ENCODE assay signal across 32 mouse cellular contexts in genomic region chr2:84952251-84952650, GRCm38 (mm10). TPM values are rescaled to one million over a fixed set of nuclear protein-coding genes. Genes with fewer than 3 reads are reported as not detected.
DNase-seq lines count a peak whose midpoint lies in the region; ATAC-seq and TF ChIP-seq lines count a peak whose summit lies in the region.
"Had no signal": no experiment of that assay in that cellular context is flagged by ENCODE, and none has a peak within 500 bp of the region (broad histone marks: within the 10 kb centered on the region; RNA-seq: fewer than 3 reads in every experiment).

No protein-coding gene starts in this region.

- H3K79me2 ChIP-seq in CH12.LX (replicated peaks; ENCODE audit: control insufficient read depth, extremely low read depth, insufficient read depth, poor library complexity, severe bottlenecking), result peaks cover 2% of the 10 kb centered on the region

- H3K4me3 ChIP-seq in intestine, embryonic 14.5 days (ENCODE audit: low read depth, low read length), result no peak overlapping the region
- no peak overlapping the region for H3K4me3 ChIP-seq in intestine, embryonic 15.5 days (replicated peaks)
- H3K4me3 ChIP-seq in CH12.LX (replicated peaks in 1 of 3; ENCODE audit: low read depth in 2 of 3, low read length in 2 of 3, poor library complexity in 1 of 3), result no peak overlapping the region
- H3K4me3 ChIP-seq: embryonic facial prominence, embryonic 13.5 days; embryonic facial prominence, embryonic 15.5 days; erythroblast, embryonic 14.5 days; forebrain, embryonic 10.5 days; forebrain, embryonic 12.5 days had no signal

- no peak overlapping the region for H3K9ac ChIP-seq in intestine, embryonic 14.5 days (ENCODE audit: low read length)
- no peak overlapping the region for H3K9ac ChIP-seq in intestine, embryonic 15.5 days
- H3K9ac ChIP-seq in CH12.LX (ENCODE audit: insufficient read depth, low read depth), result no peak overlapping the region
- H3K9ac ChIP-seq: embryonic facial prominence, embryonic 13.5 days; embryonic facial prominence, embryonic 15.5 days; forebrain, embryonic 12.5 days had no signal

- H3K27me3 ChIP-seq in intestine, embryonic 14.5 days (replicated peaks; ENCODE audit: control insufficient read depth, insufficient read depth, low read length), result no peaks in the 10 kb centered on the region
- H3K27me3 ChIP-seq in intestine, embryonic 15.5 days (replicated peaks), result no peaks in the 10 kb centered on the region
- H3K27me3 ChIP-seq in CH12.LX (replicated peaks), result no peaks in the 10 kb centered on the region
- H3K27me3 ChIP-seq: embryonic facial prominence, embryonic 13.5 days; embryonic facial prominence, embryonic 15.5 days; forebrain, embryonic 12.5 days had no signal

- TF ChIP-seq EP300 in CH12.LX (IDR thresholded peaks at IDR 0.05; ENCODE audit: low read length), result no peak

- TF ChIP-seq RAD21 in CH12.LX (IDR thresholded peaks at IDR 0.05; ENCODE audit: low read depth, low read length), result no peak

- DNase-seq in intestine, embryonic 14.5 days (ENCODE audit: low spot score), result peak; percentile 10
- DNase-seq in 3134 (ENCODE audit: extremely low read depth, insufficient read length, low spot score) (peak; percentile 16), CH12.LX (ENCODE audit: extremely low read depth) (no peak), NIH3T3 (ENCODE audit: low read depth) (peak; percentile 30)
- DNase-seq in urinary bladder, adult 2 months (ENCODE audit: low spot score), result no peak
- no peak for DNase-seq in left cerebral cortex, postnatal 36 days (ENCODE audit: low spot score in 2 of 2)
- DNase-seq: adrenal gland, adult 2 months; adrenal gland, postnatal 10 days; adrenal gland, postnatal 25 days; B cell, adult 2 months; cerebellum, adult 11 months; cerebellum, adult 18-20 months; cerebellum, adult 8-10 months; cerebellum, adult 9-11 months; cerebellum, postnatal 14 days; cerebellum, postnatal 36 days; embryo, embryonic 11 days had no signal

- no peaks in the 10 kb centered on the region for H3K9me3 ChIP-seq in intestine, embryonic 14.5 days (ENCODE audit: control insufficient read depth, low read length)
- H3K9me3 ChIP-seq in intestine, embryonic 15.5 days, result no peaks in the 10 kb centered on the region
- no peaks in the 10 kb centered on the region for H3K9me3 ChIP-seq in CH12.LX (replicated peaks; ENCODE audit: low read length)
- H3K9me3 ChIP-seq: embryonic facial prominence, embryonic 13.5 days; embryonic facial prominence, embryonic 15.5 days; forebrain, embryonic 10.5 days; forebrain, embryonic 12.5 days had no signal

- intact Hi-C loops in left cerebral cortex, postnatal 36 days (cut with DNase I), result loop anchor here (10.0 kb wide), 1 partner anchor 53 kb away; no protein-coding TSS in a partner anchor

- in situ Hi-C loops in CH12.LX (cut with MboI; ENCODE audit: low pct_ligation_motif_present, low pct_unique_long_range_greater_than_20kb, low sequenced_read_pairs), result no loop called here

- no peak overlapping the region for H3K27ac ChIP-seq in intestine, embryonic 14.5 days (ENCODE audit: low read depth)
- H3K27ac ChIP-seq in intestine, embryonic 15.5 days, result no peak overlapping the region
- H3K27ac ChIP-seq in CH12.LX (ENCODE audit: insufficient read depth, low read depth), result peak overlapping the region; percentile 71
- H3K27ac ChIP-seq: embryonic facial prominence, embryonic 13.5 days; embryonic facial prominence, embryonic 15.5 days; forebrain, embryonic 10.5 days; forebrain, embryonic 12.5 days had no signal

- dilution Hi-C loops in CH12.LX (cut with MboI; ENCODE audit: extremely low pct_ligation_motif_present, extremely low pct_unique_long_range_greater_than_20kb, low sequenced_read_pairs), result no loop called here

- peaks cover 86% of the 10 kb centered on the region for H3K36me3 ChIP-seq in intestine, embryonic 14.5 days (ENCODE audit: control insufficient read depth, insufficient read depth, low read length)
- H3K36me3 ChIP-seq in intestine, embryonic 15.5 days, result peaks cover 21% of the 10 kb centered on the region; the same call in 1 of the 2 replicates
- peaks cover 81 to 95% of the 10 kb centered on the region in 2 experiments for H3K36me3 ChIP-seq in CH12.LX (replicated peaks in 1 of 2; ENCODE audit: control insufficient read depth in 1 of 2, insufficient read depth in 1 of 2, low read length in 1 of 2)
- H3K36me3 ChIP-seq: forebrain, embryonic 12.5 days had no signal

- TF ChIP-seq POLR2A in CH12.LX (IDR thresholded peaks at IDR 0.05; ENCODE audit: low read depth, low read length), result no peak

- WGBS in intestine, embryonic 14.5 days, result 91% methylated on average over 1 of the region's 1 CpGs
- WGBS in intestine, embryonic 15.5 days, result 87% methylated on average over 1 of the region's 1 CpGs

- no peak overlapping the region for H3K4me2 ChIP-seq in intestine, embryonic 14.5 days (ENCODE audit: low read length)
- no peak overlapping the region for H3K4me2 ChIP-seq in intestine, embryonic 15.5 days (replicated peaks)
- H3K4me2 ChIP-seq in CH12.LX (ENCODE audit: insufficient read depth, low read depth, poor library complexity, severe bottlenecking), result peak overlapping the region; percentile 33
- H3K4me2 ChIP-seq: embryonic facial prominence, embryonic 13.5 days; embryonic facial prominence, embryonic 15.5 days; forebrain, embryonic 12.5 days had no signal

- H3K4me1 ChIP-seq in intestine, embryonic 14.5 days (replicated peaks; ENCODE audit: control insufficient read depth, insufficient read depth, low read length), result no peaks in the 10 kb centered on the region
- H3K4me1 ChIP-seq in intestine, embryonic 15.5 days (replicated peaks), result no peaks in the 10 kb centered on the region
- H3K4me1 ChIP-seq in CH12.LX (ENCODE audit: control insufficient read depth in 1 of 2, insufficient read depth in 2 of 2), result peaks cover 12 to 72% of the 10 kb centered on the region in 2 experiments
- H3K4me1 ChIP-seq: embryonic facial prominence, embryonic 13.5 days; embryonic facial prominence, embryonic 15.5 days; forebrain, embryonic 10.5 days; forebrain, embryonic 12.5 days had no signal

- no peak for TF ChIP-seq CTCF in CH12.LX (conservative IDR thresholded peaks at IDR 0.05 in 1 of 2, IDR thresholded peaks at IDR 0.05 in 1 of 2; ENCODE audit: low read depth in 2 of 2, low read length in 2 of 2)

- no peak for ATAC-seq in intestine, embryonic 14.5 days (replicated peaks; ENCODE audit: low FRiP score, low TSS enrichment, low read depth)
- ATAC-seq in intestine, embryonic 15.5 days, result no peak
- no peak for ATAC-seq in erythroid progenitor cell, adult 5-6 weeks (replicated peaks; ENCODE audit: low FRiP score, poor library complexity, severe bottlenecking)
- ATAC-seq: CD4-positive, CD25-positive, alpha-beta regulatory T cell, adult 4 months; forebrain, embryonic 14.5 days; forebrain, embryonic 16.5 days had no signal

TF ChIP-seq in CH12.LX, 34 proteins besides CTCF, POLR2A, EP300 and RAD21:
- TF ChIP-seq ZNF384 (IDR thresholded peaks at IDR 0.05; ENCODE audit: low read depth, low read length) (peak; percentile 88), ETS1 (conservative IDR thresholded peaks at IDR 0.05; ENCODE audit: low read depth, low read length) (no peak)

RNA-seq across cellular contexts. Expression of gene Slc43a3, which starts 15.9 kb away (rescaled TPM):
- polyA plus RNA-seq in intestine, embryonic 14.5 days (2014; fragmentation: Nextera tagmentation; extraction: Ambion mirVana), result 46.7 and 54.7 TPM in 2 replicates
- 45.4 and 48.2 TPM in 2 replicates for polyA plus RNA-seq in intestine, embryonic 15.5 days (2015; fragmentation: Nextera tagmentation; extraction: Ambion mirVana)
- total RNA-seq in CH12.LX (2012; rRNA removed) (121 and 136 TPM in 2 replicates), CH12.LX (2014; rRNA removed) (163 and 176 TPM in 2 replicates)
- 140 and 174 TPM in 2 replicates for polyA plus RNA-seq in CH12.LX (2012; ENCODE audit: insufficient read length, low read depth)
- 116 and 142 TPM in 2 replicates for polyA plus RNA-seq in urinary bladder, adult 2 months (2012; rRNA removed)
- total RNA-seq in left cerebral cortex, postnatal 36 days (2021), result under 1 TPM; 0.29 to 0.32 TPM
- total RNA-seq in erythroid progenitor cell, adult 5-6 weeks (2015; ENCODE audit: low replicate concordance), result 480 and 538 TPM in 2 replicates
- total RNA-seq in erythroid progenitor cell, adult 5-6 weeks (2017; ENCODE audit: low replicate concordance), result 432 and 465 TPM in 2 replicates

RNA-seq across cellular contexts. Expression of gene Prg2, which starts 28.0 kb away (rescaled TPM):
- polyA plus RNA-seq in intestine, embryonic 14.5 days (2014; fragmentation: Nextera tagmentation; extraction: Ambion mirVana), result not detected in 2 replicates
- polyA plus RNA-seq in intestine, embryonic 15.5 days (2015; fragmentation: Nextera tagmentation; extraction: Ambion mirVana), result 0.48 and 0.75 TPM in 2 replicates
- total RNA-seq in CH12.LX (2012; rRNA removed) (0.81 and 1.5 TPM in 2 replicates), CH12.LX (2014; rRNA removed) (0.60 and 1.1 TPM in 2 replicates)
- polyA plus RNA-seq in CH12.LX (2012; ENCODE audit: insufficient read length, low read depth), result 0.49 and 0.93 TPM in 2 replicates
- 0.27 and 0.33 TPM in 2 replicates for polyA plus RNA-seq in urinary bladder, adult 2 months (2012; rRNA removed)
- not detected for total RNA-seq in left cerebral cortex, postnatal 36 days (2021)
- total RNA-seq in erythroid progenitor cell, adult 5-6 weeks (2015; ENCODE audit: low replicate concordance), result 91.5 and 93.5 TPM in 2 replicates
- total RNA-seq in erythroid progenitor cell, adult 5-6 weeks (2017; ENCODE audit: low replicate concordance), result 123 and 136 TPM in 2 replicates
- total RNA-seq: adrenal gland, adult 2 months; adrenal gland, postnatal 25 days; ES-E14 had no signal
- polyA plus RNA-seq: adrenal gland, adult 2 months; CD4-positive, CD25-positive, alpha-beta regulatory T cell, adult 4 months; embryonic facial prominence, embryonic 15.5 days; erythroblast, embryonic 14.5 days; forebrain, embryonic 10.5 days; forebrain, embryonic 12.5 days; forebrain, embryonic 14.5 days; forebrain, embryonic 16.5 days; frontal cortex, adult 2 months had no signal

RNA-seq across cellular contexts. Expression of gene Prg3, which starts 35.8 kb away (rescaled TPM):
- not detected in 2 replicates for polyA plus RNA-seq in intestine, embryonic 14.5 days (2014; fragmentation: Nextera tagmentation; extraction: Ambion mirVana)
- polyA plus RNA-seq in intestine, embryonic 15.5 days (2015; fragmentation: Nextera tagmentation; extraction: Ambion mirVana), result not detected in 2 replicates
- not detected in 2 replicates for total RNA-seq in CH12.LX (2012; rRNA removed)
- not detected in 2 replicates for total RNA-seq in CH12.LX (2014; rRNA removed)
- not detected in 2 replicates for polyA plus RNA-seq in CH12.LX (2012; ENCODE audit: insufficient read length, low read depth)
- polyA plus RNA-seq in urinary bladder, adult 2 months (2012; rRNA removed), result not detected in 2 replicates
- total RNA-seq in left cerebral cortex, postnatal 36 days (2021), result not detected
- total RNA-seq in erythroid progenitor cell, adult 5-6 weeks (2015; ENCODE audit: low replicate concordance), result 3.4 and 10.1 TPM in 2 replicates
- 8.2 and 32.4 TPM in 2 replicates for total RNA-seq in erythroid progenitor cell, adult 5-6 weeks (2017; ENCODE audit: low replicate concordance)
- total RNA-seq: adrenal gland, adult 2 months; adrenal gland, postnatal 25 days; ES-E14; MEL had no signal
- polyA plus RNA-seq: adrenal gland, adult 2 months; brain, embryonic 14.5 days; CD4-positive, CD25-positive, alpha-beta regulatory T cell, adult 4 months; embryonic facial prominence, embryonic 11.5 days; embryonic facial prominence, embryonic 15.5 days; forebrain, embryonic 10.5 days; forebrain, embryonic 12.5 days; forebrain, embryonic 14.5 days; forebrain, embryonic 16.5 days; frontal cortex, adult 2 months had no signal

Comparison
In these comparisons a context has a peak if more than half of its experiments do, and no peak if none do; other contexts are left out.
1. DNase-seq: peak in intestine, embryonic 14.5 days (single experiment), 3134 (single experiment) and NIH3T3 (single experiment); none in CH12.LX (single experiment), urinary bladder, adult 2 months (single experiment) and left cerebral cortex, postnatal 36 days (0 of 2).